Mouse (Mus musculus): Measurements from ENCODE around the gene Prim1.

DNA sequence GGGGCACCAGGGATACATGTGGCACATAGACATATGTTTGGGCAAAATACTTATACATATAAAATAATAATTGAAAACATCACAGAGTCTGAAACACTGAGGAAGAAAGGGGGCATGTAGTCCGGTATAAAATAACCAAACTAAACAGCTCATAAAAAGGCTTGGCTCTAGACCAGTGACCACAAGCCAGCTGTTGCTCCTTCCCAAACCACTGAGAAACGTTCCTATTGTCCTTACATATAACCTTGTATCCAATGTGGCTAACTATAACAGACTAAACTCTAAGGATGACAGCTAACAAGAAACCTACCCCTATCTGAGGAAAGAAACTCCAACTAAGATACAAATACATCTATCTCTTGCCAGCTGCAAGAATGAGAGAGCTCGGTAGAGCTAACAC, 40.9 kb upstream of the Prim1 start:
- TF ChIP-seq CTCF (IDR thresholded peaks at IDR 0.05; ENCODE audit: control insufficient read depth, insufficient read depth, insufficient read length) (no peak), FOSL1 (IDR thresholded peaks at IDR 0.05; ENCODE audit: insufficient read depth, low read length, poor library complexity, severe bottlenecking) (no peak), MAX (IDR thresholded peaks at IDR 0.05) (no peak), CEBPB (IDR thresholded peaks at IDR 0.05; ENCODE audit: low read depth) (no peak), MYOD1 (IDR thresholded peaks at IDR 0.05; ENCODE audit: control insufficient read depth, insufficient read length, low read depth) (peak; percentile 72), USF1 (IDR thresholded peaks at IDR 0.05; ENCODE audit: low read depth) (no peak)

Measured in C2C12 (cell line).